In genomic region chr9:35262418-35262817, GRCm38 (mm10) we compare ENCODE assay signal across 26 mouse cellular contexts. TPM values are rescaled to one million over a fixed set of nuclear protein-coding genes. Genes with fewer than 3 reads are reported as not detected.
DNase-seq lines count a peak whose midpoint lies in the region; ATAC-seq lines count a peak whose summit lies in the region.
"Had no signal": no experiment of that assay in that cellular context is flagged by ENCODE, and none has a peak within 500 bp of the region (broad histone marks: within the 10 kb centered on the region; RNA-seq: fewer than 3 reads in every experiment).

No protein-coding gene starts in this region.

- no peaks in the 10 kb centered on the region for H3K27me3 ChIP-seq in liver, embryonic 13.5 days
- no peaks in the 10 kb centered on the region for H3K27me3 ChIP-seq in liver, embryonic 12.5 days (replicated peaks)
- H3K27me3 ChIP-seq: embryonic facial prominence, embryonic 13.5 days; forebrain, embryonic 13.5 days; hindbrain, embryonic 13.5 days had no signal

- H3K4me2 ChIP-seq in liver, embryonic 13.5 days, result peak overlapping the region; percentile 29; the same call in 1 of the 2 replicates
- no peak overlapping the region; the same call in 1 of the 2 replicates for H3K4me2 ChIP-seq in liver, embryonic 12.5 days
- H3K4me2 ChIP-seq: embryonic facial prominence, embryonic 13.5 days; forebrain, embryonic 13.5 days; heart, embryonic 11.5 days; hindbrain, embryonic 13.5 days had no signal

- peaks cover 61% of the 10 kb centered on the region for H3K4me1 ChIP-seq in liver, embryonic 13.5 days (replicated peaks)
- peaks cover 55% of the 10 kb centered on the region for H3K4me1 ChIP-seq in liver, embryonic 12.5 days

- H3K9me3 ChIP-seq in liver, embryonic 13.5 days (replicated peaks), result no peaks in the 10 kb centered on the region
- H3K9me3 ChIP-seq in liver, embryonic 12.5 days (replicated peaks), result no peaks in the 10 kb centered on the region
- H3K9me3 ChIP-seq: embryonic facial prominence, embryonic 10.5 days; embryonic facial prominence, embryonic 13.5 days; forebrain, embryonic 13.5 days; hindbrain, embryonic 10.5 days; hindbrain, embryonic 13.5 days had no signal

- WGBS in liver, embryonic 13.5 days (ENCODE audit: insufficient replicate concordance), result 33% methylated on average over 4 of the region's 4 CpGs
- WGBS in liver, embryonic 12.5 days (ENCODE audit: insufficient replicate concordance), result 36% methylated on average over 4 of the region's 4 CpGs

- no peak overlapping the region for H3K4me3 ChIP-seq in liver, embryonic 13.5 days (replicated peaks)
- H3K4me3 ChIP-seq in liver, embryonic 12.5 days, result no peak overlapping the region
- H3K4me3 ChIP-seq: embryonic facial prominence, embryonic 10.5 days; embryonic facial prominence, embryonic 13.5 days; erythroblast, embryonic 14.5 days; forebrain, embryonic 13.5 days; hindbrain, embryonic 10.5 days; hindbrain, embryonic 13.5 days had no signal

- no peaks in the 10 kb centered on the region for H3K36me3 ChIP-seq in liver, embryonic 13.5 days
- H3K36me3 ChIP-seq in liver, embryonic 12.5 days, result 0 out of 2 replicates have a peak, but pooled peaks cover 2% of the 10 kb centered on the region

- no peak; the same call in 1 of the 2 replicates for ATAC-seq in liver, embryonic 13.5 days (ENCODE audit: low read depth)
- ATAC-seq in liver, embryonic 12.5 days, result no peak
- peak; percentile 57 for ATAC-seq in megakaryocyte-erythroid progenitor cell, adult 5-6 weeks (replicated peaks; ENCODE audit: low FRiP score, low TSS enrichment, poor library complexity, severe bottlenecking)
- ATAC-seq: activated CD4-positive, CD25-positive, alpha-beta regulatory T cell, adult 4 months; forebrain, embryonic 13.5 days; forebrain, embryonic 16.5 days; hindbrain, embryonic 16.5 days had no signal

- H3K9ac ChIP-seq in liver, embryonic 13.5 days, result no peak overlapping the region
- no peak overlapping the region for H3K9ac ChIP-seq in liver, embryonic 12.5 days
- H3K9ac ChIP-seq: embryonic facial prominence, embryonic 13.5 days; forebrain, embryonic 13.5 days; hindbrain, embryonic 13.5 days had no signal

- DNase-seq in heart, adult 11 months, result peak; percentile 54
- DNase-seq in heart, postnatal 4 days, result no peak
- no peak for DNase-seq in liver, embryonic 13.5 days
- no peak for DNase-seq in Muller cell, postnatal 12 days (ENCODE audit: inconsistent ontology term)
- no peak for DNase-seq in thymus, postnatal 36 days
- DNase-seq: adrenal gland, adult 8-10 months; adrenal gland, postnatal 25 days; cerebellum, adult 11-12 months; cerebellum, adult 8-10 months; cerebellum, postnatal 10 days; cerebellum, postnatal 36 days; embryo, embryonic 11 days; gastrocnemius, postnatal 10 days; gastrocnemius, postnatal 36 days had no signal

- no peak overlapping the region for H3K27ac ChIP-seq in liver, embryonic 13.5 days
- H3K27ac ChIP-seq in liver, embryonic 12.5 days, result no peak overlapping the region
- H3K27ac ChIP-seq: embryonic facial prominence, embryonic 10.5 days; embryonic facial prominence, embryonic 13.5 days; forebrain, embryonic 13.5 days; hindbrain, embryonic 10.5 days; hindbrain, embryonic 13.5 days had no signal

RNA-seq across cellular contexts. Expression of gene Fam118b, which starts 5.2 kb away (rescaled TPM):
- total RNA-seq in heart, postnatal 4 days (2021), result 10 to 100 TPM; 16.6 to 18.0 TPM
- 16.9 and 19.2 TPM in 2 replicates for polyA plus RNA-seq in liver, embryonic 13.5 days (2015; fragmentation: Nextera tagmentation; extraction: Ambion mirVana)
- polyA plus RNA-seq in liver, embryonic 12.5 days (2016; fragmentation: Nextera tagmentation; extraction: Ambion mirVana), result 19.4 and 19.5 TPM in 2 replicates
- total RNA-seq in megakaryocyte-erythroid progenitor cell, adult 5-6 weeks (2014; fragmentation: Nextera tagmentation), result 24.7 and 34.1 TPM in 2 replicates
- total RNA-seq in megakaryocyte-erythroid progenitor cell, adult 5-6 weeks (2017), result 8.7 and 16.5 TPM in 2 replicates

RNA-seq across cellular contexts. Expression of gene Rpusd4, which starts 5.2 kb away (rescaled TPM):
- 1 to 10 TPM; 9.6 to 9.9 TPM for total RNA-seq in heart, postnatal 4 days (2021)
- polyA plus RNA-seq in liver, embryonic 13.5 days (2015; fragmentation: Nextera tagmentation; extraction: Ambion mirVana), result 16.7 and 18.3 TPM in 2 replicates
- 20.7 and 21.0 TPM in 2 replicates for polyA plus RNA-seq in liver, embryonic 12.5 days (2016; fragmentation: Nextera tagmentation; extraction: Ambion mirVana)
- 31.0 and 47.2 TPM in 2 replicates for total RNA-seq in megakaryocyte-erythroid progenitor cell, adult 5-6 weeks (2014; fragmentation: Nextera tagmentation)
- 13.9 and 21.5 TPM in 2 replicates for total RNA-seq in megakaryocyte-erythroid progenitor cell, adult 5-6 weeks (2017)

RNA-seq across cellular contexts. Expression of gene Foxred1, which starts 51.6 kb away (rescaled TPM):
- total RNA-seq in heart, postnatal 4 days (2021), result 10 to 100 TPM; 84.7 to 85.2 TPM
- polyA plus RNA-seq in liver, embryonic 13.5 days (2015; fragmentation: Nextera tagmentation; extraction: Ambion mirVana), result 30.2 and 31.4 TPM in 2 replicates
- 38.3 and 39.6 TPM in 2 replicates for polyA plus RNA-seq in liver, embryonic 12.5 days (2016; fragmentation: Nextera tagmentation; extraction: Ambion mirVana)
- 29.5 and 36.4 TPM in 2 replicates for total RNA-seq in megakaryocyte-erythroid progenitor cell, adult 5-6 weeks (2014; fragmentation: Nextera tagmentation)
- 37.9 and 52.0 TPM in 2 replicates for total RNA-seq in megakaryocyte-erythroid progenitor cell, adult 5-6 weeks (2017)
